Mouse (Mus musculus): ENCODE measurements around the gene Dnah2.

DNA sequence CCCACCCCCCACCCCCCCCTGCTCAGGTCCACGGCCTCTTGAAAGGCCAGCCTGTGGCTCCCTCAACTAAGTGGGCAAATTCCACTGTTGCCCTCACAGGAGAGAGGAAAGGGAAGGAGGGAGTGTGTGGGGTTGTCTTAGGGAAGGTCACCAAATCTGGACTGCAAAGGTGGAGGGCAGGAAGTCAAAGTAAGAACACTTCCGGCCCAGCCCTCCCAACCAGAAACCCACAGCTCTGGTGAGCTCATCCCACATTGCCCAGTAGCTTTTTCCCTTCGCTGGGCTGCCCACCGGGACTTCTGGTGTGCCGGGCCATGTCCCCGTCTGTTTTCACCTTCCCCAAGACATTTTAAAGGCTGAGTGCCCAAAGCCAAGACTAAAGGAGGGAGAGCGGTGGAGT is 57.2 kb downstream of the Dnah2 start:
- TF ChIP-seq CTCF (IDR thresholded peaks at IDR 0.05; ENCODE audit: control insufficient read depth, insufficient read depth, insufficient read length), result no peak
- no peak for TF ChIP-seq MAX (IDR thresholded peaks at IDR 0.05)
- TF ChIP-seq MYOG (IDR thresholded peaks at IDR 0.05; ENCODE audit: control insufficient read depth, extremely low read depth, insufficient read length), result no peak

Measured in C2C12 (cell line).